Mouse (Mus musculus) lung, postnatal 14 days (tissue): Measurements from ENCODE around the gene AW209491.
A peak's percentile ranks its signal among the peaks of the same experiment; 100 is the strongest.

Source experiments
- DNase-seq: peaks from one replicate; pipeline ENCODE4 v3.0.0; 2021

Gene AW209491

GRCm38 (mm10) chr13:14629726-14630641 lies at the start of gene AW209491:
AW209491 (plus strand) TSS chr13:14630154.
- DNase-seq, result peak; percentile 97

- DNase-seq, result no peak
Measured at GRCm38 (mm10) chr13:14580392-14580791, 49.6 kb upstream of the AW209491 start.

GRCm38 (mm10) chr13:14602744-14603143 lies 27.2 kb upstream of the AW209491 start:
- DNase-seq, result no peak

- DNase-seq, result no peak
Measured at GRCm38 (mm10) chr13:14607616-14608015, 22.3 kb upstream of the AW209491 start.

- no peak for DNase-seq
Measured at GRCm38 (mm10) chr13:14612463-14612862, 17.5 kb upstream of the AW209491 start.

GRCm38 (mm10) chr13:14612926-14613529 lies 16.9 kb upstream of the AW209491 start, which contains the start of the genes Mrpl32 and Psma2:
Mrpl32 (minus strand) TSS chr13:14613165.
Psma2 (plus strand) TSS chr13:14613240.
- DNase-seq, result peak; percentile 96

- no peak for DNase-seq
Measured at GRCm38 (mm10) chr13:14613553-14613952, 16.4 kb upstream of the AW209491 start.

- DNase-seq, result peak; percentile 78
Measured at GRCm38 (mm10) chr13:14618724-14619123, 11.2 kb upstream of the AW209491 start.

GRCm38 (mm10) chr13:14639998-14640397 lies 10.0 kb downstream of the AW209491 start:
- no peak for DNase-seq

GRCm38 (mm10) chr13:14649301-14649700 lies 19.3 kb downstream of the AW209491 start:
- DNase-seq, result peak; percentile 28

- DNase-seq, result no peak
Measured at GRCm38 (mm10) chr13:14667107-14667506, 37.2 kb downstream of the AW209491 start.

GRCm38 (mm10) chr13:14670342-14670741 lies 40.4 kb downstream of the AW209491 start:
- peak; percentile 7 for DNase-seq
